Mouse (Mus musculus) c-Kit-positive CD71-negative TER-119-negative erythroid progenitor cells, embryonic 14.5 days (primary cell): ENCODE measurements around the gene Slit3.

Source experiments
- DNase-seq: peaks from one replicate; pipeline ENCODE4 v3.0.0-alpha.2; 2013; ENCODE audit warnings: low read depth

The Slit3 gene

DNA sequence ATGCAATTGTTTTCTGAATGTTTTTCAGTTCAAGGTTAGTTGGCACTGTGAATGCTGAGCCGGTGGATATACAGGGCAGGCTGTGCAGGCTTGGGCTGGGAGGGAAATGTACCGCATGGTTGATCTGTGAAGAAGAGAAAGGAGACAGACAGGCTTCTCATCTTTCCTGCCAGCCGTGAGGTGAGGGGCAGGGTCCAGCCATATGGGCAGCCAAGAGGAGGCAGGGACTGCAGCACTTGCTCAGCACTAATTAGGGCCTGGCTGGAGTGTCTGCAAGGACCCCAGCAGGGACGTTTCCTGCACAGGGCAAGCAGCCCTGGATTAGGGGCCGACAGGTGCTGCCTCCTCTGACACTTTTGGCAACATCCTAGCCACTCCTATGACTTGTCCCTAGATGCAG lies 184.1 kb downstream of the Slit3 start:
- no peak for DNase-seq

DNA sequence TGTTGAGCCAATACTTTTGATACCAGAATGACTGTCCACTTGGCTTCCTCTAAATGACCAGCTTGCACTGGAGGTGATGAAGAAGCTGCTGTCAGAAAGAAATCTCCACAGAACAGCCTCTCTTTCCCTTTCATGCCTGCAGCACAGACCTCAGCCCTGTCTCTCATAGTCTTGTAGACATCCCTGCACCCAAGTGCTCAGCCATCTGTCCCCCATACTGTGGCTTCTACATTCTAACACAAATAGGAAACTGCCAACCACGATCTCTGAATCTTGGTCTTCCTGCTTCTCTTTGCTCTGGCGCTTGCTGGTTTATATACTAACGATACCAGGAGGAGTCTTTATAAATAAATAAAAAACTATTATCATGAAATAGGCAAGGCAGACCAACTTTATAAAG lies 184.9 kb downstream of the Slit3 start:
- DNase-seq, result no peak

DNA sequence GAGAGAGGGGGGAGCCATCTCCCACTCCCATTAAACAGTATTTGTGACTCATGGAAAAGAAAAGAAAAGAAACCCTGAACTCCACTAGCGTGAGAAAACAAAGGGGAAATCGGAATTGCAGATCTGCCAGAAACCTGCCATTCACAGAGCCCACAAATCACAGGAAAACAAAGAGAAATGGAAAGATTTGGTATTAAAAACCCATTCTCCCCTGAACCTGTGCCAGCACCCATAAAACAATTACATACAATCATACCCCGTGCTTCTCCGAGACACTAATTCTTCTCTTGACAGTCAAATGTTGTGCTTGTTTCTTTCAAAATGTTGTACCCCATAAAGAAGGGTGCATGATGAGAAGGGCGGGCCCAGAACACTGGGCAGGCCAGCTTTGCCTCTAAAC lies 185.9 kb downstream of the Slit3 start:
- no peak for DNase-seq

DNA sequence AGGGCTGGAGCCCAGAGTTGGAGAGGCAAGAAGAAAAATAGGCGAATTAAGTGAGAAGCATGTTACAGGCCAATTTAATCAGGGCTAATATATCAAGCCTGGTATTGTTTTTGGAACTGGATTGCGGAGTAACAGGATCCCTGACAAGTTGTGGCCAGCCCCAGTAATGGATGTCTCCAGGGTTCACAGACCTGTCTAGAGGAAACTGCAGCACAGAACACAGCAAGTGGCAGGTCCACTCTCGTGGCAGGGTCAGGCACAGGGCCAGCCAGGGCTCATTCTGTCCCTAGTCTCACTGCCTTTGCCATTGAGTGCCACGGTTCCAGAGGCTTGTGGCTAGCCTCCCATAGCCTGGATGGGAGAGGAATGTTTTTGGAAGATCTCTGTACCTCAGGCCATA lies 187.0 kb downstream of the Slit3 start:
- DNase-seq, result no peak

DNA sequence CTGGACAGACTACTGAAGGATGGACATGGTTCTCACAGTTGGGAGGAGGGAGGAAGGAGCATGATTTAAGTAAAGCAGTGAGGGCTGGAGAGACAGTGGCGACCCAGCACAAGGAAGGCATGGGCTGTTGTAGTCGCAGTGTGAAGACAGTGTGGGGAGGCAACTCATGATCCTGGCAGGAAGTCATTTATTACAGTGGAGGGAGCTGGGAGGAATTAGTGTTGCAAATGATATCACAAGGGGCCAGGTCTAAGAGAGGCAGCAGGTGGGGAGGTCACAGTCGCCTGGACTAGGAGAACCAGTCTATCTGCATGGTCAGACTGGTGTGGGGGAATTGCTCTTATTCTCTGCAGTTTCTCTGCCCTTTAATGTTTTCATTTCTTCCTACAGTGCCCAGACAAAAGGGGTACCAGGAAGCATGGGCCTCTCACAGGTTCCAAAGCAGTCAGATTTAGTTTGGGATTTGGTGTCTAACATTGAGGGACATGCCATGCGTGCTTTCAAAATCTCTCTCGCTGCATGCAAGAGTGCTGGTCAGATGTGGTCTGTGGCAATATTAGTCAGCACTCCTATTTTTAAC lies 194.5 kb downstream of the Slit3 start:
- no peak for DNase-seq

DNA sequence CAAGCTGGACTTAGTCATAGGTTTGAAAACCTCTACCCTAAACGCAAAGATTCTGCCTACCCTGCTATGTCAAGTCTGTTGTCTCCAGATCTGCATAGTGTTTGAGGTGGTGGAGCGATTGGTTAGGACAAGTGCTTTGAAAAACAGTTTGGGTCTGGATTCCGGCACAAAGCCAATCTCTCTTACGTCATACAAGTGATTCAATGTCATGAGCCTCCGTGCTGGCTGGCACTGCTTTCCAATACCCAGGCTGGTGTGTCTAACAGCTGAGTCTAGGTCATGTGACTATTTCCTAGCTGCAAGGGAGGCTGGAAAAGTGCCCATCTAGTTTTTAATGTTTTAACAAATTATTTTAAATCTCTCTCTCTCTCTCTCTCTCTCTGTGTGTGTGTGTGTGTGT lies 196.2 kb downstream of the Slit3 start:
- DNase-seq, result no peak

DNA sequence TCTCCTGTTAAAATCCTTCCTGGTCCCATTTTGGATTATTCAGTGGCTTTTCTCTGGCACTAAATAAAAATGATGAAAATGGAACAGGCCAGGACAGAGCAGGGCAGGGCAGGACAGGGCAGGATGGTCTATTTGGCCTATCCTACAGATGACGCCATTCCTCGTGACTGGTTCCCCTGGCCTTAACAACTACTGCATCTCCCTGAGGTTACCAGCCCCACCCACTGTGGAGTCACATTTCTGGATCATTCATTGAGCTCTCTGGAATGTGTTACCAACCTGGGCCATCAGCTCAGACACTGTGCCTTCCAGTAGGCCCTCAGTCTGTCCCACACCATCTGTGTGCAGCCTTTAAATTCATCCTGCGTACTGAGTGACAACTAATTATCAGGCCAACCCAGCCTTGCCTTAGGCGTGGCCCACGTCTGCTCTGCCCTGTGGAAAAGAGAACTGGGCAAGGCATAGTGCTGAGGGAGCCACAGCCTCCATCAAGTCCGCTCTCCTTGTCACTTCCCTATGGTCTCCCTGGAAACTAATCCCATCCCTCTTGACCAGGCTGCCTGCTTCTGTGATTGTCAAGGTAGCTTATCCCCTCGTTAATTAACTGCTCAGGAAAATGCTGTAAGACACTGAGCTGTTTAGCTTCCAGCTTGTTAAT lies 196.9 kb downstream of the Slit3 start:
- DNase-seq, result no peak

DNA sequence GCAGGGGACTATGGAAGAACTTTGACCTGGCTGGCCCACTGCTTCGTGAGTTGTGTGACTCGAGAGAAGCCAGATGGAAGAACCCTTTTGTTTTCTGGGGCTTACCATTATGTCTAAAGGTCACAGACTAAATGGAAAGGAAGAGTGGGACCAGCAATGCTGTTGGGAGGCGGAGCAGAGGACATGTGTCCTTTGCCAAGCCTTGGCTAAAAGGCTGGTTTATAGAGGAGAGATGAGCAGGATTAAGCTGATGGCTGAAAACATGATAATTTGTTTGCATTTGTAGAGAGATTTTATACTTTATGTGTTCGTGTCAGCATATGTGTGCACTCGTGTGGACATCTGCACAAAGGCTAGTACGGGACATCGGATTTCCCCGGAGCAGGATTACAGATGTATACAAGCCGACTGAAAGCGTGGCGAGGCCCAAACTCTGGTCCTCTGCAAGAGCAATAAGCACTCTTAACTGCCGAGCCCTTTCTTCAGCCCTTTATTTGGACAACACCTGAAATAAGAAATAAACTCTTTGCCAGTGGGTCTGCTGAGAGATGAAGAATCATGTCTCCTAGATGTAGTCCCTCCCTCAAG lies 197.5 kb downstream of the Slit3 start:
- DNase-seq, result no peak

DNA sequence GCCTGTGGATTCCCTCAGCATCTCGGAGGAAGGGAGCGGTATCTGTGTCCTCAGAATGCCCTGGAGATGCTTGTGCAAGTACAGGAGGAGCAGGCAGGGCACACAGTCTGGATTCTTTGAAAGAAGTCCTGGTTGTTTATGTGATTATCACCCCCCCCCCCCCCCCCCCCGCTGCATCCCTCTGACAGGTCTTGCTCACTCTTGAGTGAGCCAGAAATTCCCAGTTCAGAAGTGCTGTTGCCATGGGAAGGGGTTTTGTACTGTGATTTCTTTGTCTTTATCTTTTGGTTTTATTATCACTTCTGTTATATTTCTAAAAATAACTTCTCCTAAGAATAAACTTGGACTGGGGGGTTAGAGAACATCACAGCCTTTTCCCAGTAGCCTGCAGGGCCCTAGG lies 199.5 kb downstream of the Slit3 start:
- DNase-seq, result no peak

DNA sequence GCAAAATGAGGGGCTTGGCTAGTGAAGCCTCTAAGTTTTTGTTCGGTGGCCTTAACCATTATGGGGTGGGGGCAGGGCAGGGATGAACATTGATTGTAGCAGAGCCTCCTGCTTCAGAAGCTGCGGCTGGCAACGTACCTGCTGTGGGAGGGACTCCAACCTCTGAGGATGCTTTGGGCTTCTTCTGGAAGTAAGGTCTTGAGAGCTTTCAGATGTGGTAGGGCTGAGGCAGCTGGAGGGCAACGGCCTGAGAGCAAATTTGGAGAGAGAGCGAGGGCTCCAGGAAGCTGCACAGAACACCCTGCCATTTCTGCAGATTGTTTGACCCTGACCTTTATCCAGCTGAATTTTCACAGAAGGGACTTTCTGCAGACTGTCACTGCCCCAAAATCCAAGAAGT lies 203.4 kb downstream of the Slit3 start:
- DNase-seq, result no peak

DNA sequence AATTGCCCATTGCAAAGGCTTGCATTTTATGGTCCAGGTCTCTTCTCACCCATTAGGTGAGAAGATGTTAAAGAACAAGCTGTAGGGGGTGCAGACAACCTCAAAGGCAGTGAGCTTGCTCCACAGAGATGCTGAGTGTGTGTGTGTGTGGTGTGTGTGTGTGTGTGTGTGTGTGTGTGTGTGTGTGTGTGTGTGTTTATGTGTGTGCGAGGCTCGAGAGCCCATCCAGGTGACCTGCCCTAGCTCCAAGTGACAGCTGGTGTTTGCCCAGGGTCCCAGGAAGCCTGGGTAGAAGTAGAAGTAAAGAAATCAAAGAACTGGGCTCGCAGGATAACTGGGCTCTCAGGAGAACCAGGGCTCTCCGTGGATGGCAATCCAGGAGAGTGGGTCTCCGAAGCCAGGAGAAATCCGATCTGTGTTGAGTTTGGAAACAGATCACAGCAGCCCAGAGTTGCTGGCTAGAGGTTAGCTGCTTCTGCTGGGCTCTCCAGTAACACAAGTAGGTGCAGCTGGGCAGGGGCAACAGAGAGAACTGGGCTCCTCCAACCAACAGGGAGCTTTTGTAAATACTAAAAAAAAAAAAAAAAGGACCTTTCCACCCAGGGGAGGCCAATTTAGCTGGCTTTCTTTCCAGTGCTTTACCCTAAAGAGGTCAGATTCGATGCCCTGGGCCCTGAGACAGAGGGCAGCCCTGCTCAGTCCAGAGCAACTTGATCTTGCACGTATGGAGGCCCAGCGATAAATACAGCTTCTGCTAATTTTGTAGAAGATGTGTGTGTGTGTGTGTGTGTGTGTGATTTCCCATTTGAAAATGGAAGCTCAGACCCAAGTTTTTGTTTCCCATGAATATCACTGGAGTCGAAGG lies 204.3 kb downstream of the Slit3 start:
- DNase-seq, result no peak

DNA sequence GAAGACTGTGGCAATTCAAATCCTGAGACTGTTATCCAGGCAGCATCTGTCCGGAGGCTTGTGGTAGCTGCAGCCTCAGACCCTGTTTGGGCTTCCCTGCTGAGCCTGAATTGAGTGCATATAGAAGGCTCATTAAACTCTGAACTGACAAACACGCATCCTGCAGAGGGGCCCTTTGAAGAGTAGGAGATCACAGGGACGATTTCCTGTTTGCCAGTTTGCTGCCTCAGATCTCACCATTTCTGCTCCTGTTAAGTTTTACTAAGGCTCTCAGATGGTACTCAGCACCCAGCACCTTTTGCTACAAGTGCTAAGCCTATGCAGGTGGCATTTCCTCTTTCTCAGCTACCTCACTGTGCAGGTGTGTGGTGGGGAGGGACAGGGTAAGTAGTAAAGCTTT lies 205.3 kb downstream of the Slit3 start:
- DNase-seq, result no peak

DNA sequence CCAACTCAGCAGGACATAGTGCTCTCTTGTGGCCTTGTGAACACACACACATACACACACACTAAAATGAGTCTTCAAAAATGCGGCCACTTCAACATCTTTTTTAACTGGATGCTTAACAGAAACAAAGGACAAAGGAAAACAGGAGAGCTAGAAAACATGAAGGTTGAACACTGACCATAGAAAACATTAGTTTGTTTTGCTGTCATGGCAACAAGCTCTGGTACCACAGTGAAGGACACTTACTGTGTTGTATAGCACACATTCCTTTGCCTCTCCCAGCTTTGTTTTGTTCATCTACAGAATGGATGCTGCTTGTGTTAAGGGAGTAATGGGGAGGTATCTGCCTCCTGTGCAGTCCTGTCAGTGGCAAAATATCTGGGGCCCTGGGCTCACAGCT lies 206.9 kb downstream of the Slit3 start:
- no peak for DNase-seq

DNA sequence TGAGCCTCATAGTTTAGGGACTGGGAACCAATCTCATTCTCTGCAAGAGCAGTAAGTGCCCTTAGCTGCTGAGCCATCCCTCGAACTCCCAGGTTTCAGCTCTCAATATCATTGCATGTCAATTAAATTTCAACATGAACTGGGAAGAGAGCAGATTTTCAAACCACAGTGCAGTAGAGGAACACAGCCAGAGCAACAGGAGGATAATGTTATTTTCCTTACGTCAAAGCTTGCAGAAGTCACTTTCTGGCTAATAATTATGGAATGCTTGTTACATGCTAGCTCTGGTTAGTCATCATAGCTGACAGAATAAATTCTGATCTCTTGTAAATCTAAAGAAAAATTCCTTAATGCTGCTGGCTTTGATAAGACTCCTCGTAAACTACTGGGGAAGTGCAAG lies 210.5 kb downstream of the Slit3 start:
- no peak for DNase-seq

DNA sequence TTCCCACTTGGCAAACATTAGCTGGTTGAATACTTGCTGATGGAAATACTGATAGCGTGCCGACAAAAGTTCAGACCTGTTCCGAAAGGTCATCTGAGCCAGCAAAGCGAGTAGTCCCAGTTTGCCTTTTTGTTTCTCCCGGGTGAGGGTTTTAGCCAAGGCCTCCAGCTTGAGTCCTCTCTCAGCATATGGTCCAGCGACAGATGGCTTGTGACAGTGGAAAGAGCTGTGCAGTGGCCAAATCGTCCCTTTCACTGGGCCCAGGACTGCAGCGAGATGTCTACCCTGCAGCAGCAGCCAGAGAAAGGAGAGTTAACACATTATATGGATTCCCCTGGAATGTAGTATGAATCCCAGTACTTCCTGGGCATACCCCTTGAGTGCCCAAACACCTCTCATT lies 215.5 kb downstream of the Slit3 start:
- no peak for DNase-seq

DNA sequence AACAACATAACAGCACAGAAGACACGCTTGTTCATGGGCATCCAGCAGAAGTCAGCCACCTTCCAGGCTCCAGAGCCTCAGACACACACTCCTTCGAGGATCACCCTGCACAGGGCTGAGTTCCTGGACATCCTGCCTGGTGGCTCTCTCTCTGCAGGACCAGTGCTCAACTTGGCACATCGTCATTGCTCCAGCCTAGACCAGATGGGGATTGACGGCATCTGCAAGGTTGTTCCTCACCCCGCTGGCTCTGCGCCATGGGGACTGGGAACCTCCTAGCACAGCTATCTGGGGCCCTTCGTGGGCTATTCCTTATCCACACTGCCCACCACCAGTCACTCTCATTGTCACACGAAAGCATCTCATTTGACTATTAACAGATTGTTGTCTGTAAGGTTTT lies 216.5 kb downstream of the Slit3 start:
- no peak for DNase-seq

DNA sequence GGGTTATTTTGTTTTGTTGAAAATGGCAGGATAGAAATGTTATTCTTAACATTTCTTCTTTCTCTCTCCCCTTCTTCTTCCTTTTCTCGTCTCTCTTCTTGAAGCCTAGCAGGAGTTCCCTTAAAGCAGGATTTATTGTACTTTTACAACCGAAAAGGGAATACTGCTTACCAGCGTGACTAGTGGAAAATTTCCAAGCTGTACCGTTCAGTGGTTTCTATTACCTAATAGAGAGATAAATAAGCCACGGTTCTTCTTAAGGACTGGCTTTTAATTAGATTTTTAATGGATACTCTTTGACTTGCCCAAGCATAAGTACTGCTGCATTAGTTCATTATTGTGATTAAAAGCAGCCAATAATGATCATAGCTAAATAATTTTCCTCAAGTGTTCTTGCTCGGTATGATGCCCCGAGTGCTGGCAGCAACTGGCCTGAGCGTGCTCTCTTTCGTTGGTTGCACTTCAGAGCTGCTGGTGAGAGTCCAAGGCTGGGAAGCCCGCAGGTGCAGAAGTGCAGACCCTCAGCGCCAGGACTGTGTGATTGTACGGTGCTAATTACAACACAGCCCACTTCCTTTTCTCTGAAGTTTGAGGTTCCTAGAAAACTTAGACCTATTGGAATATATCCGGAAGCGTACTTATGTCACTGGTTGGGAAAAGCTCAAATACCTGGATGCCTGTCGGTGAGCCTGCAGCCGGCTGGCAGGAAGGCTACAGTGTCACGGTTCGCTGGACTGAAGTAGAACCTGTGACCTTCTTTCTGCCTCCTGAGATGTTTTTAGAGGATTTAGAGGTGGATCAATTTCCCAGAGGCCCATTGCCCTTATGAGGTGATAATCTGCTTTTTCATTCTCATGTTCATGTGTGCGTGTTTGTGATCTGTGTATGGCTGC lies 217.1 kb downstream of the Slit3 start:
- no peak for DNase-seq

DNA sequence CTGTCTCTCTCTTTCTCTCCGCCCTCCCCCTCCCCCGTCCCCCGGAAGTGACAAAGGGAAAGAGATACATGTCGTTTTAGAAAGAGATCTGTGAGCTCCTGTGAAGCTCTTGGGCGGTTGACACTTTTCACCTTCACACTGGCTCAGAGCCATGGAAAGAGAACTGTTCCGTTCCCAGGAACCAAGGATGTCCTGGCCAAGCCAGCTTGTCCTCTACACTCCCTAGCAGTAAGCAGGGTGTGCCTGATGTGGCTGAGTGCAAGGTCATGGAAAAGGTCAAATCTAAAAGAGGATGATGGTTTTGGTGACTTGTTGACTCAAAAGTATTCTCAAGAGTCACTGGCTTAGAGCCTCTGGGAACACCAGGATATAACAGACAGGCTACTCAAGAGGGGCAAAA lies 219.7 kb downstream of the Slit3 start:
- no peak for DNase-seq

DNA sequence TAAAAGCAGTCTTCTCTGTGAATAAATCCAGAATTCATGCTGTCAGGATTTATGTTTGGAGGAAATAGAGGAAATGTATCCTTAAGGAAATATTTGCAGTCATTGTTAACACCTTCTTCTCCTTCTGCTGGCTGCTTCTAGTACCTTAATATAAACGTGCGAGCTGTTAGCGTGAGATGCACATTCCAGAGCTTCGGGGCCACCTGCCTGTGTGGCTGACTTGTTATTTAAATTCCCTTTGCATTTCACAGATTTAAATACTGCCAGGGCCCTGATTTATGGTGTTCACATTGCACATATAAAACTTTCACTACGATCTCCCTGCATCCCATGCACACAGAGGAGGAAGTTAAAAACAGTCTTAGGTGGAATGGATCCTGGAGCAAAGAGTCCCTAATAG lies 221.5 kb downstream of the Slit3 start:
- DNase-seq, result no peak

DNA sequence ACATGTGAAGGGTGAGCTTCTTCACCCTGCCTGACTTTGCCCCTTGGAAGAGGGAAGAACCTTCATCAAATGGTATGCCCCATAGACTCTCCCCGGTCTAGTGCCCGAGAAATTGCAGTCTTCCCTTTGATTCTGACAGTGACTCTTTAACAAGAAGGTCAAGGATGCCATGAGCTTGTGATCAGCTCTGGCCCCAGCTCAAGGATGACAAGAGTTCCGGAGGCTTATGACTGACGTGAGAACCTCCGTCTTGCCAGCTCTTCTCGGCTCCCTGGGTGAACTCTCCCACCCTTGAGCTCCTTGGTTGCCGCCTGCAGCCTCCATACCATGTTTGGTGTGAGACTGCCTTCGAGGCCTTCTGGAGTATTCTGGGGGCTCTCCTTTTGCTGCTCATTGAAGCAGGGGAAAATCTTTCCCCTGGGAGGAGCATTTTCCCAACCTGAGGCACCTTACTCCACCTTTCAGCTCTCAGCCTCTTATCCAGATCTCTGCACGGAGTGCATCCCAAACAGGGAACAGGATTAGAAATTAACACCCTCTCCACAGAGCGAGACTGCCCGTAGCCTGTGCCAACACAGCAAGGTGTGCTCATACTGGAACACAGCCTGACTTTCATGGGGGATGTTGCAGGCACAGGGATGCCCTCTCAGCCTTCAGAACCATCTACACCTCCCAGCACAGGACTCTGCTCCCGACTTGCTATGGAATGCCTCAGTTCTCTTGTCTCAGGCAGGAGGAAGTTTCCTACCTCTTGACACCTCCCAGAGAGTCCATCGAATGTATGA lies 224.9 kb downstream of the Slit3 start:
- DNase-seq, result no peak

DNA sequence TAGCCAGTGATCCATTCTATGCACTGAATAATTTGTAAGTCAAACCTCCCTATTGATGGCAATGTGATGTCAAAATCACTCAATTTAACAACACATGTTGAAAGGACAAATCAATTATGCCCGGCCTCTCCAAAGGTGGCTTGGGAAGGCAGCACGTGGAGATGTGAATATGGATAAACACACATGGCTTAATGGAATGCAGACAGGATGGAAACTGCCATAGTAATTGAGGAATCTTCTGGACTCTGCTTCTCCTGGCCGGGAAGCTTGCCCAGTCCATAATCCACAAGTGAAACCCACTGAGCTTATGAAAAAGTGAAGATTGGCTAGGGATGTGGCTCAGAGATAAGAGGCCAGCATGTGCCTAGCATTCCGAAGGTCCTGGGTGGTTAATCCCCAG lies 227.1 kb downstream of the Slit3 start:
- DNase-seq, result no peak
